Mouse (Mus musculus) lung, adult 2 months (tissue): ENCODE measurements around the gene Otub2.

Experiments used
- CTCF ChIP-seq: fragments of 200-500 bp; IDR thresholded peaks from 2 replicates; pipeline ENCODE4 v1.5.1; 2011; ENCODE audit warnings: mild to moderate bottlenecking, low read length, control low read depth; ENCODE audit not compliant: insufficient read depth
- POLR2A ChIP-seq: fragments of 200-500 bp; IDR thresholded peaks from 2 replicates; pipeline ENCODE4 v1.6.1; 2011; ENCODE audit warnings: low read depth, mild to moderate bottlenecking, control low read depth, low read length, borderline replicate concordance; ENCODE audit errors: extremely low read depth

- TF ChIP-seq CTCF (no peak), POLR2A (no peak)
Measured at GRCm38 (mm10) chr12:103380226-103380625, 8.3 kb upstream of the Otub2 start.
